Mouse (Mus musculus): Measurements from ENCODE around the gene Zfp715. TPM values are rescaled to one million over a fixed set of nuclear protein-coding genes. Genes with fewer than 3 reads are reported as not detected.
"Not testable (repeated sequence)": the region's sequence is repeated elsewhere in the genome, so short reads cannot be mapped to it uniquely, and the experiment has no call there.

Gene Zfp715
- polyA plus RNA-seq, 1 experiment from 2014 or later = 14.0 TPM

GRCm38 (mm10) chr7:43349623-43350022 is 36.5 kb upstream of the Zfp715 start:
- 71% methylated on average over 5 of the region's 5 CpGs for WGBS
- not testable (repeated sequence) for H3K9me3 ChIP-seq (ENCODE audit: control insufficient read depth, low read depth, low read length); ATAC-seq (ENCODE audit: insufficient number of reproducible peaks, insufficient read depth, low FRiP score, low read depth); H3K4me3 ChIP-seq (ENCODE audit: low read depth, low read length); H3K27ac ChIP-seq (ENCODE audit: low read length); H3K4me2 ChIP-seq (replicated peaks; ENCODE audit: low read depth, low read length); H3K27me3 ChIP-seq (ENCODE audit: control insufficient read depth, insufficient read depth, low read length); H3K9ac ChIP-seq (replicated peaks; ENCODE audit: low read depth, low read length); H3K4me1 ChIP-seq (ENCODE audit: control insufficient read depth, insufficient read depth, low read length); H3K36me3 ChIP-seq (ENCODE audit: control insufficient read depth, insufficient read depth, low read length)

- no peak overlapping the region for H3K27ac ChIP-seq (ENCODE audit: low read length)
- H3K4me1 ChIP-seq (ENCODE audit: control insufficient read depth, insufficient read depth, low read length) = no peaks in the 10 kb centered on the region
- no peak for ATAC-seq (ENCODE audit: insufficient number of reproducible peaks, insufficient read depth, low FRiP score, low read depth)
- no peaks in the 10 kb centered on the region for H3K27me3 ChIP-seq (ENCODE audit: control insufficient read depth, insufficient read depth, low read length)
- H3K4me3 ChIP-seq (ENCODE audit: low read depth, low read length) = no peak overlapping the region
- no peak overlapping the region for H3K4me2 ChIP-seq (replicated peaks; ENCODE audit: low read depth, low read length)
- H3K9me3 ChIP-seq (ENCODE audit: control insufficient read depth, low read depth, low read length) = no peaks in the 10 kb centered on the region
- no peak overlapping the region for H3K9ac ChIP-seq (replicated peaks; ENCODE audit: low read depth, low read length)
- H3K36me3 ChIP-seq (ENCODE audit: control insufficient read depth, insufficient read depth, low read length) = no peaks in the 10 kb centered on the region
- 71% methylated on average over 1 of the region's 1 CpGs for WGBS
Measured at GRCm38 (mm10) chr7:43346571-43346970, 33.5 kb upstream of the Zfp715 start.

GRCm38 (mm10) chr7:43346148-43346547 is 33.1 kb upstream of the Zfp715 start:
- no peak for ATAC-seq (ENCODE audit: insufficient number of reproducible peaks, insufficient read depth, low FRiP score, low read depth)
- H3K27ac ChIP-seq (ENCODE audit: low read length) = no peak overlapping the region
- no peak overlapping the region for H3K9ac ChIP-seq (replicated peaks; ENCODE audit: low read depth, low read length)
- no peaks in the 10 kb centered on the region for H3K36me3 ChIP-seq (ENCODE audit: control insufficient read depth, insufficient read depth, low read length)
- H3K4me2 ChIP-seq (replicated peaks; ENCODE audit: low read depth, low read length) = no peak overlapping the region
- H3K9me3 ChIP-seq (ENCODE audit: control insufficient read depth, low read depth, low read length) = no peaks in the 10 kb centered on the region
- WGBS = 80% methylated on average over 4 of the region's 4 CpGs
- no peaks in the 10 kb centered on the region for H3K4me1 ChIP-seq (ENCODE audit: control insufficient read depth, insufficient read depth, low read length)
- H3K27me3 ChIP-seq (ENCODE audit: control insufficient read depth, insufficient read depth, low read length) = no peaks in the 10 kb centered on the region
- no peak overlapping the region for H3K4me3 ChIP-seq (ENCODE audit: low read depth, low read length)

DNA sequence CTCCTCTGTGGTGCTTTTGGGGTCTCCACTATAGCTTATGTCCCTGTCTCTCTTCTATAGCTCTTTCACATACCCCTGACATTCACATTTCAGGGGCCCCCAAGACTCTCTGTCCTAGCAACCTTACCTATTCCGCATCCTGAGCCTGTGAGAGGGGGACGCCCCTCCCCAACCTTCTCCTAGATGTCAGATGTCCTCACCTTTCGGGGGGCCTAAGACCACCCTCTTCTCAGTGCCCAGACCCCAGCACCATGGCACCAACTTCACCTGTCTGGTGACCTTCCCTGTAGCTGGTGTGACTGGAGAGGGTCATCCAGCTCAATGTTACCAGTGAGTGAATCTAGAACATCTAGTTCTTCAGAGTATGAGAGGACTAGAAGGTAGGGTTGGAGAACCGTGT is 31.4 kb upstream of the Zfp715 start:
- ATAC-seq (ENCODE audit: insufficient number of reproducible peaks, insufficient read depth, low FRiP score, low read depth) = no peak
- 84% methylated on average over 4 of the region's 4 CpGs for WGBS

DNA sequence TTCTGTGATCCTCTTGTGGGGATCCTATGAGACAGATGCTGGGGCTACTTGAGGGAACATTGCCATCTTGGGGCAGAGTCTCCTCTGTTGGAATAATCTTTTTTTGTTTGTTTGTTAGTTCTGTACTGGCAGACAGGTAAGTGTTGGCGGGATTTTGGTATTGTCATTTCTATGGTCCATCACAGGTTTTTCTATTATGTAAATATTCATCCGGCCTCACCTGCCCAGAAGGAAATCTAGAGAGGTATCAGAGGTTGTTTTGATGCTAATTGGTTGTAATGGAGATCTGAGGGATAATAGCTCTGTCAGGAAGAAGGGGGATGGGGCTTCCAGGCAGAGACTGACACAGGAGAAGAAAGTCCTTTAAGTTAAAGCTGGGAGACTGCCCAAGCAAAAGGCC is 30.9 kb upstream of the Zfp715 start:
- no peak overlapping the region for H3K4me3 ChIP-seq (ENCODE audit: low read depth, low read length)
- 67% methylated on average over 2 of the region's 2 CpGs for WGBS
- H3K9me3 ChIP-seq (ENCODE audit: control insufficient read depth, low read depth, low read length) = no peaks in the 10 kb centered on the region
- ATAC-seq (ENCODE audit: insufficient number of reproducible peaks, insufficient read depth, low FRiP score, low read depth) = no peak
- no peak overlapping the region for H3K27ac ChIP-seq (ENCODE audit: low read length)
- no peak overlapping the region for H3K9ac ChIP-seq (replicated peaks; ENCODE audit: low read depth, low read length)
- H3K4me2 ChIP-seq (replicated peaks; ENCODE audit: low read depth, low read length) = no peak overlapping the region
- H3K4me1 ChIP-seq (ENCODE audit: control insufficient read depth, insufficient read depth, low read length) = no peaks in the 10 kb centered on the region
- H3K36me3 ChIP-seq (ENCODE audit: control insufficient read depth, insufficient read depth, low read length) = no peaks in the 10 kb centered on the region
- no peaks in the 10 kb centered on the region for H3K27me3 ChIP-seq (ENCODE audit: control insufficient read depth, insufficient read depth, low read length)

More for the DNA sequence above, 31.4 kb upstream of the Zfp715 start:
- Histone ChIP-seq H3K27me3 (ENCODE audit: control insufficient read depth, insufficient read depth, low read length) (no peaks in the 10 kb centered on the region), H3K27ac (ENCODE audit: low read length) (no peak overlapping the region), H3K4me1 (ENCODE audit: control insufficient read depth, insufficient read depth, low read length) (no peaks in the 10 kb centered on the region), H3K9me3 (ENCODE audit: control insufficient read depth, low read depth, low read length) (no peaks in the 10 kb centered on the region), H3K4me2 (replicated peaks; ENCODE audit: low read depth, low read length) (no peak overlapping the region), H3K9ac (replicated peaks; ENCODE audit: low read depth, low read length) (no peak overlapping the region), H3K36me3 (ENCODE audit: control insufficient read depth, insufficient read depth, low read length) (no peaks in the 10 kb centered on the region), H3K4me3 (ENCODE audit: low read depth, low read length) (no peak overlapping the region)

GRCm38 (mm10) chr7:43343191-43343590 is 30.1 kb upstream of the Zfp715 start:
- no peak overlapping the region for H3K4me2 ChIP-seq (replicated peaks; ENCODE audit: low read depth, low read length)
- no peak overlapping the region for H3K27ac ChIP-seq (ENCODE audit: low read length)
- no peaks in the 10 kb centered on the region for H3K27me3 ChIP-seq (ENCODE audit: control insufficient read depth, insufficient read depth, low read length)
- H3K4me1 ChIP-seq (ENCODE audit: control insufficient read depth, insufficient read depth, low read length) = no peaks in the 10 kb centered on the region
- H3K36me3 ChIP-seq (ENCODE audit: control insufficient read depth, insufficient read depth, low read length) = no peaks in the 10 kb centered on the region
- no peaks in the 10 kb centered on the region for H3K9me3 ChIP-seq (ENCODE audit: control insufficient read depth, low read depth, low read length)
- H3K9ac ChIP-seq (replicated peaks; ENCODE audit: low read depth, low read length) = no peak overlapping the region
- no peak for ATAC-seq (ENCODE audit: insufficient number of reproducible peaks, insufficient read depth, low FRiP score, low read depth)
- 71% methylated on average over 5 of the region's 5 CpGs for WGBS
- H3K4me3 ChIP-seq (ENCODE audit: low read depth, low read length) = no peak overlapping the region

DNA sequence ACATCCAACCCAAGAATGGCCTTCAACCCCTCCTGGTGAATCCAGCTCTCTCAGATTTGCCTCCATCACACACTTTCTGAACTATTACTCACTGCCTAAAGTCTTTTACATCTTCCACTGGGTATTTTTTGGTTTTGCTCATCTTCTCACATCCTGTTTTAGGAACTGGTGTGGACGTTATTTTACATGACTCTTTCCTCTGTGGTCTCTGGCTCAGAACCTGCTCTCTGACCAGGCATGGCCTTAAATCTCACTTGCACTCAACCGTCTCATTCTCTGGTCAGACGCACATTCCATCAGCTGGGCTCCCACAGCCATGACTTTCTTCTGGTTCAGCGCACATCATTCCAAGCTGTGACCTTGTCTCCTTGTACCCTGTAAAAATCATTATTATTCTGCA is 27.7 kb upstream of the Zfp715 start:
- no peak overlapping the region for H3K27ac ChIP-seq (ENCODE audit: low read length)
- 82% methylated on average over 4 of the region's 4 CpGs for WGBS
- no peak for ATAC-seq (ENCODE audit: insufficient number of reproducible peaks, insufficient read depth, low FRiP score, low read depth)
- no peaks in the 10 kb centered on the region for H3K4me1 ChIP-seq (ENCODE audit: control insufficient read depth, insufficient read depth, low read length)
- H3K9ac ChIP-seq (replicated peaks; ENCODE audit: low read depth, low read length) = no peak overlapping the region
- no peaks in the 10 kb centered on the region for H3K9me3 ChIP-seq (ENCODE audit: control insufficient read depth, low read depth, low read length)
- H3K36me3 ChIP-seq (ENCODE audit: control insufficient read depth, insufficient read depth, low read length) = no peaks in the 10 kb centered on the region
- H3K27me3 ChIP-seq (ENCODE audit: control insufficient read depth, insufficient read depth, low read length) = no peaks in the 10 kb centered on the region
- H3K4me3 ChIP-seq (ENCODE audit: low read depth, low read length) = no peak overlapping the region
- H3K4me2 ChIP-seq (replicated peaks; ENCODE audit: low read depth, low read length) = no peak overlapping the region

GRCm38 (mm10) chr7:43333899-43334298 is 20.8 kb upstream of the Zfp715 start:
- 58% methylated on average over 2 of the region's 2 CpGs for WGBS
- no peak for ATAC-seq (ENCODE audit: insufficient number of reproducible peaks, insufficient read depth, low FRiP score, low read depth)
- H3K9ac ChIP-seq (replicated peaks; ENCODE audit: low read depth, low read length) = no peak overlapping the region
- no peak overlapping the region for H3K4me3 ChIP-seq (ENCODE audit: low read depth, low read length)
- no peaks in the 10 kb centered on the region for H3K36me3 ChIP-seq (ENCODE audit: control insufficient read depth, insufficient read depth, low read length)
- no peak overlapping the region for H3K27ac ChIP-seq (ENCODE audit: low read length)
- H3K27me3 ChIP-seq (ENCODE audit: control insufficient read depth, insufficient read depth, low read length) = no peaks in the 10 kb centered on the region
- no peak overlapping the region for H3K4me2 ChIP-seq (replicated peaks; ENCODE audit: low read depth, low read length)
- no peaks in the 10 kb centered on the region for H3K9me3 ChIP-seq (ENCODE audit: control insufficient read depth, low read depth, low read length)
- no peaks in the 10 kb centered on the region for H3K4me1 ChIP-seq (ENCODE audit: control insufficient read depth, insufficient read depth, low read length)

DNA sequence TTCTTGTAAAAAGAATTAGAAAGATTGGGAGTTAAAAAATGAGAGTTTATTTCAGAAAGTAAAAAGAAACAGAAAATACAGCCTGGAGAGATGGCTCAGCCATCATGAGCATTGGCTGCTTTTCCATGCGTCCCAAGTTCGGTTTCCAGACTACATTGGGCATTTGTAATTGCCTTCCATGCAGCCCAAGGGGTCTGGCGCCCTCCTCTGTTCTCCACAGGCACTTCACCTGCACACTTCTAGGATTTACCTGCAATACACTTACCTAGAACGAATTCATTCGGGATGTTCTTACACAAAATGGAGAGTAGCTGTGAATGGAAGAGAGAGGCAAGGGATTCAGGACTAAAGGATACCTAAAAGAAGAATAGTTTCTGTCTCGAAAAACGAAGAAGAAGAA is 20.1 kb upstream of the Zfp715 start:
- H3K9ac ChIP-seq (replicated peaks; ENCODE audit: low read depth, low read length) = no peak overlapping the region
- no peaks in the 10 kb centered on the region for H3K4me1 ChIP-seq (ENCODE audit: control insufficient read depth, insufficient read depth, low read length)
- H3K36me3 ChIP-seq (ENCODE audit: control insufficient read depth, insufficient read depth, low read length) = no peaks in the 10 kb centered on the region
- no peaks in the 10 kb centered on the region for H3K27me3 ChIP-seq (ENCODE audit: control insufficient read depth, insufficient read depth, low read length)
- no peak overlapping the region for H3K4me3 ChIP-seq (ENCODE audit: low read depth, low read length)
- no peak for ATAC-seq (ENCODE audit: insufficient number of reproducible peaks, insufficient read depth, low FRiP score, low read depth)
- H3K27ac ChIP-seq (ENCODE audit: low read length) = no peak overlapping the region
- H3K9me3 ChIP-seq (ENCODE audit: control insufficient read depth, low read depth, low read length) = no peaks in the 10 kb centered on the region
- WGBS = 44% methylated on average over 5 of the region's 7 CpGs
- H3K4me2 ChIP-seq (replicated peaks; ENCODE audit: low read depth, low read length) = no peak overlapping the region
